Mouse (Mus musculus): Measurements from ENCODE around the gene Zcchc18.
A peak's percentile ranks its signal among the peaks of the same experiment; 100 is the strongest.
"Not testable (repeated sequence)": the region's sequence is repeated elsewhere in the genome, so short reads cannot be mapped to it uniquely, and the experiment has no call there.

The Zcchc18 gene

DNA sequence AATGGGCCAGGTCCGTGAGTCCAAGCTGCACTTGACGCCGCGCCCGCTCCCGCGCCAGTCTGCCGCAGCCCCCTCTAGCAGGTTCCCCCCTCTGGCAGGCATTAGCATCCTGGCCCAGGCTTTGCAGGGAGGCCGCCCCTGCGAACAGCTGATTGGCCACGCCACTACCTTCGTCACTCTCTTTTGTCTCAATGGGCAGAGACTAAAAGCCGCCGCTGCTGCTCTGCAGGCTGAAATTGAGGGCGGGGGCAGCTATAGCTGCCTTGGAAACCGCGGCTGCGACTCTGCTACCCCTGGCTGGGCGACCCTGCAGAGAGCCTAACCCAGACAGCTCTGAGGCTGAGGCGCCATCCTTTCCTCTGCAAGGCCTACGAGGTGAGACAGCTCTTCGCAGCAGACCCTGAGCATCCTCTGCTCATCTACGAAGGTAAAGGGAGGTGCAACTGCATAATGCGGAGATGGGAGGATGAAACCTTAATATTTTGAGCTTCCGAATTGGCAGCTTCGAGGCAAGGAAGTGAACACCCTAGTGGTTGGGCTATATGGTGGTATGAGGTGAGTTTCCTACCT is at the start of gene Zcchc18:
Gene Zcchc18 (plus strand): TSS at position 178 of the 570 bp plus-strand sequence.
- DNase-seq (ENCODE audit: low spot score), result peak; percentile 70

DNA sequence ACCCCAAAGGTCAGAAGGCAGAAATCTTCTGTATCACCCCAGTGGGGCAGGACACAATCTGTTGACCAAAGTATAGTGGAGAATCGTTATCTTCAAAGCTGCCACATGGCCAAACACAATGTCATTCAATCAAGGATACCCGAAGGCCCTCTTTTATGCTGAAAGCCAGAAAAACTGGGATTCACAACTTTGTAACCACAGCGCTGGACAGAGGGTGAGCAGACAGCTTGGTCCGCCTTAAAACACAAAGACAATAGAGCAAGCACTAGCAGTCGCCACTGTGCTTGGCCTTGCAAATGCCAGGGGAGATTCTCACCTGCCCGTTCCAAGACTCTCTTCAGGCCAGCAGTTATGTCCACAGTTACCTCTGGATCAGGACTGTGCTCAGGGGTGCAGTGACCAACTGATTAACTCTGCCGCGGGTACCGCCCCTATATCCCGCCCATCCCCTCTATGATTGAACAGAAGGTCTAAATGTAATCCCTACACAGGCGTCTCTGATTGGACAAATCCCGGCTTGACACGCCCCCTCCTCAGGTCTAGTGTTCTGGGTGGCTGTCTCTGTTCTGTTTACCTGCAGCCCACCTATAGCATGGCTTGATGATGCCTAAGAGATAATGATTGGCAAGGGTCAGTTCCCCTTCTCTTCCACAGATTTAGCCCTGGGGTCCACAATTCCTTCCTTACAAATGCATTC is 35.2 kb upstream of the Zcchc18 start:
- not testable (repeated sequence) for DNase-seq (ENCODE audit: low spot score)

DNA sequence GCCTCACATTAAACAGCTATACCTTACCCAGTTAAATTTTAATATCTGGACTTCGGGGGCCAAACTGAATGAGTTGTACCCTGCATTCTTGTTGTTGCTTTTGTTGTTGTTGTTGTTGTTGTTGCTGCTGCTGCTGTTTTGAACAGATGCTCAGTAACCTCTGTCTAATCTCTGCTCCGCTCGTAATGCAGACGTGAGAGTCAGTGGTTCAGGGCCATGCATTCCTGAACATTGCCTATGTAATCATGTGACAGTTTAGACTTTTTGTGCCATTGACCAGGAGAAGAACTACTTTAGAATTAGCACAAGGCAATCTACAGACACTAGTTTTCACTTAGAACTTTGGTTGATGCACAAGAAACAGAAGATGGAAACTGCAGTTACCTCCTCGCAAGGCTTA is 34.7 kb upstream of the Zcchc18 start:
- DNase-seq (ENCODE audit: low spot score), result not testable (repeated sequence)

DNA sequence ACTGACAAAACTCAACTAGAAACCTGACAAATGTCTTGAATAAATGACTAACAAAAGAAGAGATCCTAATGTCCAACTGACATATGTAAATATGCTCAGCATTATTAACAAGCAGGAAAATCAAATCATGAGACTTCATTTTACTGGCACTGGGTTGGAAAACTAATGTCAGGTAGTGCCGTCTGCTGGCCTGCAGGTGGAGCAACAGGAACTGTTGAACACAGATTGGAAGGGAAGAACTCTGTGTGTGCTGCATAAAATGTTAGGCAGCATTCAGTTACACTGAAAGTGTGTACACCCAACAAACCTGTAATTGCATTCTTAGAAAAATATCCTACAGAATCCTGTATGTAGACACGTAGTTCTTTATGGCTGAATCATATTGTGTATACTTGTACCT is 33.3 kb upstream of the Zcchc18 start:
- no peak for DNase-seq (ENCODE audit: low spot score)

DNA sequence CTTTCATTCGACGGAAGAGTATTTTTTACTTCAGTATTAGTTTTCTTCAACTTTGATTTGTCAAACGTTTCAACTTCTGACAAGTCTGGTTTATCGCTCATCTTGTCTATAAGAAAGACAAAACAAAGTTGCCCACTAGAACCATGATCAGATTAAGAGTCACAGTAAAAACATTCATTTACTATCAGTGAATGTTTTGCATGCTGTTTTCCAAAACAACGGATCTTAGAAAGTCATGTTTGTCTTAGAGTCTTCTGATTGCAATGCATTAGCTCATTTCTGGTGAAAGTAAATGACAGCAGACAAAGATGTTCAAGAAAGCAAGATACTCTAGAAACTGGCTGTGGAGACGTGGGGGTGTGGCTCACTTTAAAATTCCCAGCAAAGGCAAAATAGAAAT is 17.6 kb upstream of the Zcchc18 start, which contains the start of gene Tmsb15b2:
Gene Tmsb15b2 (minus strand): TSS at position 101 of the 400 bp plus-strand sequence.
- not testable (repeated sequence) for DNase-seq (ENCODE audit: low spot score)

DNA sequence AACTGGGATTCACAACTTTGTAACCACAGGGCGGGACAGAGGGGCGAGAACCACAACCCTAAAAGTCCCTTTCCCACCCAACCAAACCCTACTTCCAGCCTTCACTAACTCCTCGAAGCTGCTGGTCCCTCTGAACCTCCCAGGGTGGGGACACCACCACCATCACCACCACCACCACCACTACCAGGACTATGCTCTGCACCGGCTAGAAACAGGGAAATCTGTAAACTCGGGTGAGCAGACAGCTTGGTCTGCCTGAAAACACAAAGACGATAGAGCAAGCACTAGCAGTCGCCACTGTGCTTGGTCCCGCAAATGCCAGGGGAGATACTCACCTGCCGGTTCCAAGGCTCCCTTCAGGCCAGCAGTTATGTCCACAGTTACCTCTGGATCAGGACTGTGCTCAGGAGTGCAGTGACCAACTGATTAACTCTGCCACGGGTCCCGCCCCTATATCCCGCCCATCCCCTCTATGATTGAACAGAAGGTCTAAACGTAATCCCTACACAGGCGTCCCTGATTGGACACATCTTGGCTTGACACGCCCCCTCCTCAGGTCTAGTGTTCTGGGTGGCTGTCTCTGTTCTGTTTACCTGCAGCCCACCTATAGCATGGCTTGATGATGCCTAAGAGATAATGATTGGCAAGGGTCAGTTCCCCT is 16.4 kb upstream of the Zcchc18 start, which contains the start of the genes Tmsb15l and Tmsb15b1:
Gene Tmsb15l (minus strand): TSS at position 446 of the 661 bp plus-strand sequence.
Gene Tmsb15b1 (minus strand): TSS at position 451 of the 661 bp plus-strand sequence.
- no peak for DNase-seq (ENCODE audit: low spot score)

DNA sequence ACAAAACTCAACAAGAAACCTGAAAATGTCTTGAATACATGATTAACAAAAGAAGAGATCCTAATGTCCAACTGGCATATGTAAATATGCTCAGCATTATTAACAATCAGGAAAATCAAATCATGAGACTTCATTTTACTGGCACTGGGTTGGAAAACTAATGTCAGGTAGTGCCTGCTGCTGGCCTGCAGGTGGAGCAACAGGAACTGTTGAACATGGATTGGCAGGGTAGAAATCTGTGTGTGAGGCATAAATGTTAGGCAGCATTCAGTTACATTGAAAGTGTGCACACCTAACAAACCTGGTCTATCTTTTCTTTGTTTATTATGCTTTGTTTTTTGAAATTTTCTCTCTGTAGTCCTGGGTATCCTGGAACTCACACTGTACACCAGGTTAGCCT is 14.3 kb upstream of the Zcchc18 start:
- no peak for DNase-seq (ENCODE audit: low spot score)

DNA sequence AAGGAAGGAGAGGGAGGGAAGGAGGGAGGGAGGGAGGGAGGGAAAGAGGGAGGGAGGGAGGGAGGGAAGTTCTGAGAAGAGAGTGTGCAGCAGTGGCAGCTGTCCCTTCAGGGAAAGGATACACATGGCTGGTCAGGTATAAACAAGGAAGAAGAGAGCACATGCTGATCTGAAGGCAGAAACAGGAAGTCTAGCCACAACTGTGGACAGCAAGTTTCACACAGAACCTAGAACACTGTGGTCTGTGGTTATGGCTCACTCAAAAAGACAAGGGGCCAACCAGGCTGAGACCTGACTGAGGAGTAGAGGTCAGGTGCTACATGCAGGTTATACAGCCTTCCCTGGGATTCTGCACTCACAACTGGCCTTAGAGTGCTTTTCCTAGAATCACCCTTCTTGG is 6.9 kb upstream of the Zcchc18 start:
- no peak for DNase-seq (ENCODE audit: low spot score)

DNA sequence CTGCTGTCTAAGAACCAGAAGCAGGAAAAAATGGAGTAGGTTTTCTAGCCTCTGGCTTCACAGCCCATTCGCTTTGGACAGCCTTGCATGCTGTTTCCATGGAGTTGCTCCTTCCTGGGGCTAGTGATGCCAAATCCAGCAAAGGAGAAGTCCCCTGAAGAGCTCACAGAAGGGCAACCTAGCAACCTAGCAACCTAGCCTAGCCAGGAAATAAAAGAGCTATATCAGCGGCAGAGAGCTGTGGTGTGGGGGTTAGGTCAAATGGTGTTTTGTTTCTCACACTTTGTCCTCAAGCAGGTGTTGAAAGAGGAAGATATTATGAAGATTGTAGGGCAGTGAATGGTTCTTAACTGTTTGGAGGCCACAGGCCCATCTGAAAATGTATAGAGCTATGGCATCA is 1.7 kb upstream of the Zcchc18 start:
- no peak for DNase-seq (ENCODE audit: low spot score)

DNA sequence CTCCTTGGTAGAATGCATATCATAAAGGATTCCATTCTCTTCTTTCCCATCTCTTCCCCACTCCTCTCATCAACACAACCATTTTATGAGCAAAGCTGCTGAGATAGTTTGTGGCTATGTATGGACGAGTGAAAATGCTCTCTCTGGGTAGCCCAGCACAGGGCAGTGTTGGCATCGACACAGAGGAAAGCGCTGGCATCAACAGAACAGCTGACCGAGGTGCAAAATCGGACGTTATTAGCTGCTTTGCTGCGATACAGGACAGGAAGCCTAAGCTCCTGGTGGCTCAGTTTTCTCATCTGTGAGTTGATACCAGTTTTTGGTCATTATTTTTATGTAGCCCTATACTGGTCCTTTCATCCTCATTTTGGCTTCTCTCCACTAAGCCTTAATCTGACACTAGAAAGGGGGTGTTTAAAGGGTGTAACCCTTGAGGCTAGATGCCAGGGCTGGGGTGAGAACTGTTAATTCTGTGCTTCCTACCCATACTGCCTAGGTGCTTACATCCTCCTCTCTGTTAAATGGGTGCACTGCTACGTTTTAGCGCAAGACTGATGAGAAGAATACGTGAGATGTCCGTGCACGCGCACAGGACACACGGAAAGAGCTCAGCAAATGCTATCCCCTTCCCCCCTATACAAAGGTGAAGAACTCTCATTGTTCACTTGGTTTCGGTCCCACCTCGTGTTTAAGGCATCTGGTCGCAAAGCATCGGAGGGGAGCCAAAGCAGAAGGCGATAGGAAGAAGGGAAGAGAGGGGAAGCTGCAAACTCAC is 577 bp upstream of the Zcchc18 start:
- peak; percentile 5 for DNase-seq (ENCODE audit: low spot score)

DNA sequence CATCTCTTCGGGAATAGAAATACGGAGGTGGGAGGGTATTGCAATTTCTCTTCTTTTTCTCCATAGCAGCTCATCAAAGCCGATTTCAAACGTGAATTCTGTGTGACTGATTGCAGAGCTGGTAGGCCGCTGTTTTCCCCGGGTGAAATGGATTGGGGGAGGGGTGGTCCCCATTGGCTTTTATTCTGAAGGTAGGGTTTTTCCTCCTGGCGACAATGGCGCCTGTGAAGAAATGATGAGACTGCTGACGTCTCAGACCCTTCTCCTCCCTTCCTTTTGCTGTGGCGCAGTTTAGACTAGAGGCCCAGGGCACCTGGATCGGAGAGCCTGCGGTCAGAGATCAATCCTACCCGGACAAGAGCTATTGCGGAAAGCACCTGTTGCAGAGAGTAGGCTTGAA is 686 bp downstream of the Zcchc18 start:
- DNase-seq (ENCODE audit: low spot score), result peak; percentile 28

DNA sequence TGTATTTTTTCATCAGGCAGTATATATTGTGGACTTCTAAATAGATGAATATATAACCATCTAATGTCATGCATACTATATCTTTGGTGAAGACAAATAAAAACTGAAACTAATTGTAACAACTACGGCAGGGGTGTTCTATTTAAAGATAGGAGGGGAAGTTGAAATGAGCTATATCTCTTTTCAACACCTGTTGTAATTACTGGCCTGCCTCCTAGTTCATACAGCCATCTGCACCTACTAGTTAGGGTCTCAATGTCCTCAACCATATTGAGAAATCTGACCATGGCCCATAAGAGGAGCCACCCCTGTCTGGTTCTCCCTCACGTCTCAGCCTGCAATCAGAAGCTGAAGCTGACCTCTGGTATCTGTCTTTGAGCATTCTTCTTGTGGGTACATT is 3.3 kb downstream of the Zcchc18 start:
- DNase-seq (ENCODE audit: low spot score), result no peak

DNA sequence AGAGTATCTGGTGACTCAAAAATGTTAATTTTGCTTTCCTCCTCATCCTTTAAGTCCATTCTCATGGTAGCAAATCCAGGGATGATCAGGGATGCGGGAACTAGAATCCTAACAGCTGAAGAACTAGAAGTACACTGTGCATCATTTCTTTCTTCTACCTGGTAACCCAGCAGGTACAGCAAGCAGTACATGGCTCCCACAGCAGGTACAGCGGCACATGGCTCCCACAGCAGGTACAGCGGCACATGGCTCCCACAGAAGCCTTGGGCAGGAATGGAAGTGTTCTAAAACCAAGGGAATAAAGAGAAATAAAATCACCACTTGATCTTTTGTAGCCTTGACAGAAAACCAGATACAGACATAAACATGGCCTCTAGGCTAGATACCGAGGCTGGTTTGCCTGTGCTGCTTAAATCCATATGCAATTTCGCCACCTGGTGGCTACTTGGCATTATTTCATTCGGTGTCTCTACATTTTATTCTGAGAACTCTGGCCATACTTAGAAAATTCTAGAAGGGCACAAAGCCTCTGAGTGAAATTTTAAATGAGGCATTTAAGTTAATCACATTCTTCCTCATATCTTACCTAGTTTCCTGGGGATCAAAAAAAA is 22.2 kb downstream of the Zcchc18 start:
- peak; percentile 73 for DNase-seq (ENCODE audit: low spot score)

DNA sequence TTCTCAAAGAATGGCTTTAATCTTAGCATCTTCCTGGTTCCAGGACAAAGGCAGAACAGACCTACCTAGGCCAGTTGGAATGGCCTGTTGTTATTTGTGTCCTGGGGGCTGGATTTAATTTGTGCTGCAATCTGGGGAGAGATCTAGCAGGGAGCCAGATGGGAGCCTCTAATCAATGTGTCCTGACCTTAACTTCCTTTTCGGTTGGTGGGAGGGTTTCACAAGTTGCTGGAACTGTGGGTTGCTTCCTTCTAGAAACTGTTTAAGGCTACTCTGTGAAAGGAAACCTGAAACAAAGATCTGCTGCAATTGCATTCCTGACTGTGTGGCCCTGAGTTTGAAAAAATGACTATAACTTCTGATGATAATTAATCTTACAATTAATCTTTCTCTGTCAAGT is 24.7 kb downstream of the Zcchc18 start:
- no peak for DNase-seq (ENCODE audit: low spot score)

DNA sequence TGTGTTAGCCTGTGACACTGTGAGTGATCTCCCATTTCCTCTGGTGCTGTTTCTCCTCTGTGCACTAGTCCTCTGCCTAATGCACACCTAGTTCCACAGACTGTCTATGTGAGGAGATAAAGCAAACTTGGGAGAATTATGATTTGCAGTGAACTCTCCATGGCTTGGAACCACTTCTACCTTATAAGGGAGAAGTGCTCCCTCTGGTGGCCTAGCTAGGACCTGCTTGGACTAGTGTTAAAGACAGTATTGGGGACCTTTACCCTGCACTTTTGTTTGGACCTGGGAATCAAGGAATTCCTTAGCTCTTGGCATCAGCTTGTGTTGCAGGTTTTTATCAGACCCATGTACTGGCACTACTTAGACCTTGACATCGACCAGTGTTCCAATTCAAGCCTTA is 26.4 kb downstream of the Zcchc18 start:
- peak; percentile 65 for DNase-seq (ENCODE audit: low spot score)

DNA sequence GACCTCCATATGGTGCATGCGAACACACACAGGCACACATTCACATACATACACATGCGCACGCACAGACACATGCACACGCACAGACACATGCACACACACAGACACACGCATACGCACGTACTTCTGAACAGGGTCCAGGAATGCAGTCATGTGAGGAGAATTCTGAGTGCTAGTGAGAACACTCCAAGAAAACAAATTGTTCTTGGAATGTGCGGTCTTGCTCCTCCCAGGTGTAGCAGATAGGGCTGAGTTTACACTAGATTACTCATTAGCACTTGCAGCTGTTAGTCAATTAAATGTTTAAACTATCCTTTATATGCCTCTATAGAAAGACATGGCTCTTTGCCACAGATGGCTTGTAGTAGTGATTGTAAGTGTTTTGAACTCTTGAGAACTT is 38.0 kb downstream of the Zcchc18 start:
- no peak for DNase-seq (ENCODE audit: low spot score)

DNA sequence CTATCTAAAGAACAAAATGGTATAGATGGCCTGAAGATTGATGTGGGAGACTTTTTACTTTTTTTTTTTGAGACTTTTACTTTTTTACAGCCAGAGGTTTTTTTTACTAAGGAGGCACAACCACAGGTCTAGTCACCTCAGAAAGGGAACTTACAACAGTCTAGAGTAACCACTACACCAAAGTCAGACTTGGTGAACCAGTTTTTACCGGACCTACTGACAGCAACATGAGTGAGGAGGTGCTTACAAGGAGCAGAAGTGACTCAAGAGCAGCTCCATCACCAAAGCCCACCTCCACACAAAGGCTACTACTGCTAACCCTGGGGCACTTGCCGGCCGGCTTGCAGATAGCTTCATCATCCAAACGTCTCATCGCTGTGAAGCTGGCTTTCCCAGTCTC is 38.8 kb downstream of the Zcchc18 start:
- no peak for DNase-seq (ENCODE audit: low spot score)

DNA sequence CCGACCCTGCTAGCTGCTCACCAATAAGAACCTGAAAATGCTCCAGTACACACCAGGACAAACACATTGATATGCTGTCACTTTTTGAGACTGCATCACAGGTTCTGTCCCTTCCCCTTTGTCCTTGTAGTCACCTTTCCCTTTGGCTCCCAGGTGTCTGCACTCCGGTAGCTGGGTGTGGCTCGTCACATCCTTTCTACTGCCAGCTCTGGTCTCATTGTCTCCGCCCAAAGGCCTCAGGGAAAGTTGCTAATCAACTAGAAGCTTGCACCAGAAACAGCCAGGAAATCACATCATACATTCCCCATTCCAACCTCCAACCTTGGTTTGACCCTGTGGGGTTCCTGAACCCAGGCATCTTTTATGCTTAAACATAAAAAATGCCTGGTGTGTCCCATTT is 41.4 kb downstream of the Zcchc18 start:
- DNase-seq (ENCODE audit: low spot score), result no peak

DNA sequence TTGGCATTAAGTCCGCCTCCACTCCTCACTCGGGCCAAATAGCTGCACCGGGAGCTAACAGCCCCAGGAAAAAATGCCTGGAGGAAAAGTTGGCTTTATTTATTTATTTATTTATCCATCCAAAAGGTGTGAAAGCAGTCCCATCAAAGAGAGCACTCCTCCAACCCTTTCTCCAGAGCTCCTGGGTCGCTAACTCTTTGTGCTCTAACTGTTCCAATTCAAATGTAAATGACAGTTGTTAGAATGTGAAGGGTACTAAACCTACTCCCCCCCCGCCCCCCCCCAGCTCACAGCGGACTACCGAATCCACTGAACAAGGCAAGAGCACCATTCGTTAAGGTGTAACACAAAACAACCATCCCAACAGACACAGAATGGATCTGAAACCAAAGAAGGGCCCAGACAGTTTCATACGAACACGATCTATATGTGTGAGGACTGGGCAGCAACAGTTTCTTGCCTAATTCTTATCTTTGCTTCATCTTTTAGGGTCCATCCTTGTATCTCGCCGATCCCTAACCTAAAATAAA is 44.6 kb downstream of the Zcchc18 start:
- DNase-seq (ENCODE audit: low spot score), result no peak

DNA sequence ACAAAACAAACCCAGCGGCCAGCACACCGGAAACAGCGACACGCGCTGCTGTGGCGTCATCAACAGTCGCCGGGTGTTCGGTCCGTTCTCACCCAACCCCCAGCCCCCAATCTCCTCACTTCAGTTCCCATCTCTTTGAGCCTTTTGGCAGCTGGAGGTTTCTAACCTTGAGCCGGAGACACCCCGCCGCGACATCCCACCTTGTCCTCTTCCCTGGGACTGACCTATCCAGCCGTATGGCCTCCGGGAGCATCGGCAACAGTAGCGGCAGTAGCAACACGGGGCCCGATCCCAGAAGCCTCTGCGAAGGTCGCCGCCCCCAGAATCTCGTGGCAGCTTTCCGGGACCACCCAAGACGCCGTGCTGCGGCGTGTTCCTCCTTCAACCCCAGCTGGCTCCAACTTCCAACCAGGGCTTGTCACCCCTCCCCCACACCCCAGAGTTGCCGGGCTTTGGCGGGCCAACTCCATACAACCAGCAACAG is 45.1 kb downstream of the Zcchc18 start, which contains the start of gene Slc25a53:
Gene Slc25a53 (minus strand): TSS at position 303 of the 484 bp plus-strand sequence.
- peak; percentile 78 for DNase-seq (ENCODE audit: low spot score)

DNA sequence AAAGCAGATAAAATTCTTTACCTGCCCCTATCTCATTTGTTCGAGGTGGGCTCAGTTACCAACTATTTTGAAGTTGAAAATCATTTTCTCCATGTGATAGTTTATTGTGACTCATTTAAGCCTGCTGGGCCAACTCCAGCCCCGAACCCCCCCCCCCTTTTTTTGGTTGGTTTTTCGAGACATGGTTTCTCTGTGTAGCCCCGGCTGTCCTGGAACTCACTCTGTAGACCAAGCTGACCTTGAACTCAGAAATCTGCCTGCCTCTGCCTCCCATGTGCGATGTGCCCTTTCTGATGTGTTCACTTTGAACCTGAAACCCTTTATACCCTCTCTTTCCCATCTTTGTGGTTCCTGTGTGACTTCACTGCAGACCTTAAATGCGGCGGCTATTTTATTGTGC is 45.5 kb downstream of the Zcchc18 start:
- DNase-seq (ENCODE audit: low spot score), result no peak

Data from MN1 (cell line).